Mouse (Mus musculus) 3134 (cell line): ENCODE results near the gene Arnt2.

ENCODE experiments used
- DNase-seq: peaks from one replicate; pipeline ENCODE4 v3.0.0-alpha.2; 2011; ENCODE audit warnings: low spot score; ENCODE audit not compliant: insufficient read length; ENCODE audit errors: extremely low read depth

The Arnt2 gene

GRCm38 (mm10) chr7:84300261-84300660 is 109.7 kb downstream of the Arnt2 start:
- no peak for DNase-seq

DNA sequence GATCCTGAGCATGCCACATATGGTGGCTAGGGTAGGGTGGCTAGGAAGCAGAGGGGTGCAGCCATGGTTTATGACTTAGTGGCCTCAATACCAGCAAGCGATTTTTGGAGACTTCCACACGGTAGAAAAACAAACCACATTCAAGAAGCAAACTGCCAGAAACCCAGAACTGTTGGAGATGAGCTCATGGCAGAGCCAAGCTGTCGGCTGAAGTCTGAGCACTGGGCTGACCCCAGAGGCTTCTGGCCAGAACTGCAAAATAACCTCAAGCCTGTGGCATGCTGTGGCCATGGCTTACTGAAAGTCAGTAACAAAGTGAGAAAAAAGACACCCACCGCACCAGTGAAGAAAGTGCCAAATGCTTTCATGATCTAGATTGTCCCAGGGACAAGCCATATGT is 110.4 kb downstream of the Arnt2 start:
- peak; percentile 16 for DNase-seq

- no peak for DNase-seq
These were observed 116.9 kb downstream of the Arnt2 start for GRCm38 (mm10) chr7:84293054-84293453.

GRCm38 (mm10) chr7:84287226-84287587 is 122.8 kb downstream of the Arnt2 start:
- no peak for DNase-seq

GRCm38 (mm10) chr7:84286526-84287225 is 123.3 kb downstream of the Arnt2 start:
- DNase-seq, result no peak

DNA sequence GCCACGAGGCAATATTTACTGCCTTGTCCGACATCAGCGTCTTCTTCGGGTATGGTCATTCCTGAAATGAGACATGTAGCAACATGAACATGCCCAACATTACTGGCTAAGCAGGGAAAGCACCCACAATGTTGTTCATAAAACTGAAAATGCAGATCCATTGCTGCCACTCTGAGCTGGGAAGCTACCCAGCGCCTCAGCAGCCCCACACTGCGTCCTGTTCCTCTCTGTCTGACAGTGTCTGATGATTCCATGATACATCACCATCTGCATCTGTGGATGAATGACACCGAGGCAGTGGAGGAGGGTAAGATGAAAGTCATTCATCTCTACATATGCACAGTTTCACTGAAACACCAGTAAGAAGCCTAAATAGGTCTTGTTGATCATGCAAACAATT is 124.2 kb downstream of the Arnt2 start:
- no peak for DNase-seq

DNA sequence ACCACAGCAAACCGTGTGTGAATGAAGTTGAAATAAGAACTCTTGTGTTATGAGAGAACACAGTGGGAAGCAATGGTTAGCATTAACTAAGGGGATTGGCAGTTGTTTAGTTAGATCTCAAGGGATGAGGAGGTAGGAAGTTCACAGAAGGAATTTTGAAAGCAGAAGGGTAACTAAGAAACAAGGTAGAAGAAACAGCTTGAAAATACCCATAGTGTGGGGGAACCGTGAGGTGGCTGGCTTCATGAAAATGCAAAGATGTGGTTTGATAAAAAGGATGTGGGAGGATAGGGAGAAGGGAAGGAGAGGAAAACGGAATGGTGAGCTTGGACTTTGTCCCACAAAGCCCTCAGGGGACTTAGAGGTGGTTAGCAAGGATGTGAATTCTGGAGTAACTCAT is 125.0 kb downstream of the Arnt2 start:
- no peak for DNase-seq

DNA sequence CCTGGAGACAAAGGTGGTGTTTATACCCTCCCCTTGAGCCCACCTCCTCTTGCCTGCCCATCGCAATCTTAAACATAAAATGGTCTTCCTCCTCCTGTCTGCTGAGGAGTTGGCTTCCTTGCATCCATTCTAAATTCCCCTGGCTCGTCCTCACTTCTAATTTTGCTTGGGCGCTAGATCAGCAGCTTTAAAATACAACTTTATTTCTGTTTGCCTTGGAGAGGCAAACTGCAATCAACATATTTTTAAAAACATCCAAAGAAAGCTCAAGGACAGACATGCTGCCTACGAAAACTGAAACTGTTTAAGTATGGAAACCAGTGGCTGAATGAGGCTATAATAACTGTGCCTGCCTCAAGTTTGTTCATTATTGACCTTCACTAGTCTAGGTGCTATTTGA is 127.7 kb downstream of the Arnt2 start:
- no peak for DNase-seq

DNA sequence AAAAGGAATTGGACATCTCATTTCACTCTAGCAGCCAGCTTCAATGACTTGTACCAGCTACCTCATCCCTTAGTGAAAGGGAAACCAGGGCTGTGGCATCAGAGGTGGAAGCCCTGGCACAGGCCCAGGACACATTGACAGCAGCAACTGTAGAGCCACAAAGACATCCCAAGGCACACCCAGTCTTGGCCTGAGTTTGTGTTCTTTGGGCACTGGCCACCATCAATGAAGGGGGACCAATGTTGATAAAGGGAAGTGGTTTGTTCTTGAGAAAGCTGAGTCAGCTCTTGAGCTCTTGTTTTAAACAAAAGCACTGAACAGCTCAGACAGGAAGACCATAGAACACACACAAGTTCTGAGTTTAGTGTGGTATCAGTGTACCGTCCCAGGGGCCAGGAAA is 130.7 kb downstream of the Arnt2 start:
- DNase-seq, result peak; percentile 49

- no peak for DNase-seq
These were observed 134.7 kb downstream of the Arnt2 start for GRCm38 (mm10) chr7:84275312-84275711.

DNA sequence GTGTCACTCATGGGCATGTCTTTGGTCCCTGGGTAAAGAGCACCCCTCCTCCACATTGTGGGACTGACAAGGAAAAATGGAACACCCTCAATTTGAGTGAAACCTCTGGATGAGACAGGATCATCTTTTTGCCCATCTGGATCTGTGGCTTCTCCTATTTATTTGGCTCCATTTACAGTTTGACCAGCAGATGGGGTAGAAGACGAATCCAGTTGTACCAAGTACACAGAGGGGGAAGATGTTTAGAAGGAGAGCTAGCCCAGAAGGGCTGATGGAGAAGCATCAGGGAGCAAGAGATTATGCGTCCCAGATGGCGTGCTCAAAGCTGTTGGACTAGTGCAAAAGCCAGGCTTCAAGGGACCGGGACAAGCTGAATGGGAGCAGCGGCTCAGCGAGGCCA is 136.0 kb downstream of the Arnt2 start:
- peak; percentile 21 for DNase-seq

DNA sequence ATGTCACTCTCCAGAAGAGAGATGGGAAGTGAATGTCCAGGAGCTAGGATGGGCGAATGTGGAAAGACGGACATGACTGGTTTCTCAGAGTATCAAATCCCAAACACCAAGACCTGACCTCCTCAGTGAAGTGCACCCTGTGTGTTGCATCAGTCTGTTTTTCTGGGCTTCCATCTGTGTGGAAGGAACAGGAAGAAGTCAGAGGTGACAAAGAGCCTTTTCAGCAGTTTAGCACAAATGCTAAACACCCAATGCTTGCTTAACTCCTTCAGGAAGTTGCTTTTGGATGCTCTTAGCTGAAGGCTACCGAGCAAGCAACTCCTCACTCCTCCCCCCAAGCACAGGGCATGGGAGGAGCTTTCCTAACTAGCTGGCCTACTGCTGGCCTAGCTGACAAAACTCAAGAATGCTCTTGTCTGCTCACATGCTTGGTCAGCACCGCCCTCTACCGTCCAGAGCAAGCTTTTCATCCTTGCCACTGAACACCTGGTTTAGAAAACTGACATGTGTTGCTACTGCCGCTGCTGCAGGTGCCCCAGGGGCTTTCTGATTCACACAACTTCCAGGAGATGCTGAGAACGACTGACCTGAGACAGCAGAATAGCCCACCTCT is 137.7 kb downstream of the Arnt2 start:
- peak; percentile 63 for DNase-seq

- no peak for DNase-seq
These were observed 138.5 kb downstream of the Arnt2 start for GRCm38 (mm10) chr7:84271429-84271828.

GRCm38 (mm10) chr7:84263466-84263865 is 146.5 kb downstream of the Arnt2 start:
- no peak for DNase-seq

DNA sequence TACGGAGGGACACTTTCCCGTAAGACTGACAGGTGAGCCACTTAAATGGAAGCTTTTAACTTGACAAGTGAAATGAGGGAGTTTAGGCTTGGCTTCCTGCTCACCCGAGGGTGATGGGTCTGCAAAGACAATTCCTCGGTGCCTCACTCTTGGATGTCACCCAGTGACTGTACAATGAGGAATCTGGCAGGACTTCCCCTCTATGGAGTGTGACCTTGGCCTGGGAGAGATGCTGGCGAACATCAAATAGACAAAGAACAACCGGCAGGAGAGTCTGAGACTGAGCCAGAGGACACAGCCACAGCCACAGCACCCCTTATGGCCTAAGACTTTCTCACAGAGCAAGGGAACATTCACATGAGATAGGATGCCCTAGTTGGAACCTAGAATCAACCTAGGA is 148.6 kb downstream of the Arnt2 start:
- no peak for DNase-seq

GRCm38 (mm10) chr7:84260401-84260800 is 149.6 kb downstream of the Arnt2 start:
- DNase-seq, result no peak

DNA sequence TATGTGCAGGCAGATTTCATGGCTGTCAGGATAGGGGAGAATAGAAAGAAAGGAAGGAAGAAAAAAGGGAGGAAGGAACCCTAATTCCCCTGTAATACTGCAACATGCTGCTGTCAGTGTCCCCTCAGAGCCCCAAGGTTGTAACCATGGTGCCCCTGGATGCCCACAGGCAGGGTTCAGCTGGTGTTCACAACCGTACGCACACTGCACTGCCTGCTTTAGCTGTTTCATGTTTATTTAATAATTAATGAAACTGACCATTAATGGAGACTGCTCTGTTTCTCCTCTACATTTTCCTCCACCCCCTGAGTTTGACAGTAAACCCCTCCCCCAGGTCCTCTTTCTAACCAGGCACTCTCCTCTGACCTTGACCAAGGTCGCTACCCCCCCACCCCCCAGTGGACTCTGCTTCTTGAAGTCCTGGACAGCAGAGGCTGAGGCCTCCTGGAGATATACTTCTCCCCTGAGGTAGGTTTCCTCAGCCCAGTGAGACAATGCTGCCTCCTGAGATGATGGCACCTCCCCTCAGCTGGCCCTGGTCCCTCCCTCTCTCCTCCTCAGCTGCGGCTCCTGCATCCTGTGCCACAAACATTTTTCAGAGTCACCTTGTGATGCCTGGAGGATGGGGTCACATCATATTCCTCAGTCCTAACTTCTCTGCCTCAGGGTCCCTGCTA is 150.5 kb downstream of the Arnt2 start:
- no peak for DNase-seq

DNA sequence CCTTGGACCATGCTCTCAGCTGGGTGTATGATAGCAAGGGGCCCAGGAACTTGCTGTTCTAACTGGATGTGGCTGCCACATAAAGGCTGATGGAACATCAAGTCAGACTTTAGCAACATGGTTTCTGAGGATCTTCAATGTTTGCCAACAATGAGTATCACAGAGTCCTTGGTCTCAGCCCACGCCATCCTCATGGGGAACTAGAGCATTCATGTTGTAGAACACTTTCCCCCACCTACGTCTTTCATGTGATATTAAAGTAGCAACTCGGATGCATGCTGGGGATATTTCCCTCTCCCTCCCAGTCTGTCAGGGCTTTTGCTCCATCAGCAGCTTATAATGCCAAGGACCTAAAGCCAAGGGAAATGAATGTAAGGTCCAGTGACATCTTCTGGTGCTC is 153.3 kb downstream of the Arnt2 start:
- DNase-seq, result no peak

- DNase-seq, result no peak
These were observed 153.7 kb downstream of the Arnt2 start for GRCm38 (mm10) chr7:84256245-84256644.

DNA sequence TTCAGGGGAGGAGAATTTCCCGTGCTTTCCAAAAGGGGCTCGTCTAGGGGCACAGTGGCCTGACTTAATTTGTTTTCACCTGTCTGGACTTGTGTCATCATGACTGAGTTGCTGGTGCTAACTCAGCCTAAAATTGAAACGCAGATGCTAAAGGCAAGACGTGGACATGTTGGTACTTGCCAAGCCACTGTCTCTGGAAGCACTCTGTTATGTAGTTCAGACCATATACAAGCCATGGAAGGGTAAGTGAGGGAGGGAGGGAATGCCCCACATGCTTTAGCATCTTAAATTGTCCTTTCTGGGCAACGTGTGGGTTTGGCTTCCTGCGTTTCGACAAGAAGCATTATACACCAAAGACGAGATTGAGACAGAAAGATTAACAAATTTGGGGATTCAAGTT is 155.1 kb downstream of the Arnt2 start:
- no peak for DNase-seq

GRCm38 (mm10) chr7:84254311-84254710 is 155.7 kb downstream of the Arnt2 start:
- DNase-seq, result no peak

- no peak for DNase-seq
These were observed 158.3 kb downstream of the Arnt2 start for GRCm38 (mm10) chr7:84251667-84252066.
